Mouse (Mus musculus) naive thymus-derived CD4-positive, alpha-beta T cell, adult 2 months (primary cell): ENCODE data around the gene Myo9a.
"Not testable (repeated sequence)": the region's sequence is repeated elsewhere in the genome, so short reads cannot be mapped to it uniquely, and the experiment has no call there.

Experiments used
- DNase-seq: peaks from one replicate; pipeline ENCODE4 v3.0.0-alpha.2; 2011; ENCODE audit warnings: low read depth

Myo9a gene

DNA sequence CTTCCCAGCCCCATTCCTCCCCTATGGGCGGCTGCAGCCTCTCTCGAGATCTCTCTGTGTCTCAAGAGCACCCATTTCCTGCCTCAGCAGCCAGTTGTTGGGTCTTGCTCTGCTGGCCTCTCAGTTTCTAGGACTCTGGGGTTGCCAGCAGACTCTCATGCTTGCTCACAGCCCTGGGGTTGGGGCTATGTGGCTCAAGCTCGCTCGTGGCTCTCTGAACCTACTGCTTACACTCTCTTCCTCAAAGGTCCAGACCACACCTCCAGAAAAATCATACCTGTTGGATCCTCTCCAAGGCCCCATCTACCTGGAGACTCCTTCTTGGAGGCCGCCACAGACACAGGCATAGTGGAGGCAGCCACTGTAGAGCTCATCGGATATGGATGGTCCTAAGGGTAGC lies 198.8 kb downstream of the Myo9a start:
- DNase-seq = no peak

GRCm38 (mm10) chr9:59949981-59950380 lies 199.3 kb downstream of the Myo9a start:
- no peak for DNase-seq

DNA sequence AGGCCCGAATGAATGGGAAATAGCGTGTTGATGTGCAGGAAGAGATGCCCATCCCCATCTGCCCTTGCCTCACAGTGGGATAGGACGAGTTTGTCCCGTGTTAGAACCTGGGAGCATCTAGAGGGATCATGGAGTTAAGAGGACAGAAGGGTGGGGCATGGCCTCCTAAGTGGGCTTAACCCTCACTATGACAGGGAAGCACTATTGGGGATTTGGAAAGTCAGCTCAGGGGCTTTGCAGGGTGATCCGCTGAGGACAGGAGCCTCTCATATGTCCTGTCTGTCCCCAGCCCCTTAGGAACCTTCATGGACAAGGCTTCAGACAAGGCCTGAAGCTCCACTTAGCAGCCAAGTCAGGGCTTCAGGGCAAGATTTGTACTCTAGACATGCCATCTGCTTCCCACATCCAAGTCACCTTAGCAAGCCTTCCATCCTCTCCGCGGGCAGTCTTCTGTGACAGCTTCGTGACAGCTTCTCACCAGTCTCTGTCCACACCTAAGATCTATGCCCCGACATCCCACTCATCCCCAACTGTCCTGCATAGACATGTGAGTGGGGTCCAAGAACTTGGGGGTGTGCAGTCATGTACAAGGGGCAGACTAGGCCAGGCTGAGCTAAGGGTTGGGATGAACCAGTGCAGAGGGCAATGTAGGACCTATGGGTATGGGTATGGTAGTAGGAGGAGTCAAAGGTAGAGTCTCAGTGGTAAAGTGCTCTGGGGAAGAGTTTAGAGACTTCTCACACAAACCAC lies 200.5 kb downstream of the Myo9a start:
- no peak for DNase-seq

- DNase-seq = no peak
Measured at GRCm38 (mm10) chr9:59951943-59952342, 201.2 kb downstream of the Myo9a start.

DNA sequence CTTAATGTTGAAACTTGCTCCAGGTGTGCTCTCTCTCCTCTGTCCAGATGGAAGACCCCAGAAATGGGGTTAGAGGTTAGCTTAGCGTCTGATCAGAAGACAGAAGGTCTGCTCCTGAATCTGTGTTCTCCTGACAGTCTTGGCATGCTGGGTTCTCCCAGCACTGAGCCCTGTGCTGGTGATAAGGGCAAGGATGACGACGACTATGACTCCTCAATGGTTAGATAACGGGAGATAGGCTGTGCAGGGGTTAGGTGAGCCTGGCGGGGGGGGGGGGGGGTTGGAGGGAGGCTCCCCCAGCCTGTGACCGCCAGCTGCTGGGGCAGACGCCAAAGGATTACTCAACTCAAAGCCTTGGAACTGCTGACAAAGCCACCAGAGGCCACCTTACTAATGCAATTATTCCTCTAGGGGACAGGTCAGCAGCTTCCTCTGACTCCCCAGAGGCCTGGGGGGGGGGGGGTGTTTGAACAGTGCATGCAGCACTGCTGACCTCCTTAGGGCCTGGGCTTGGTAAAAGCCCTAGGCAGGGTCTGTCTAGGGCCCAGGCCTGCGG lies 201.9 kb downstream of the Myo9a start:
- DNase-seq = no peak

DNA sequence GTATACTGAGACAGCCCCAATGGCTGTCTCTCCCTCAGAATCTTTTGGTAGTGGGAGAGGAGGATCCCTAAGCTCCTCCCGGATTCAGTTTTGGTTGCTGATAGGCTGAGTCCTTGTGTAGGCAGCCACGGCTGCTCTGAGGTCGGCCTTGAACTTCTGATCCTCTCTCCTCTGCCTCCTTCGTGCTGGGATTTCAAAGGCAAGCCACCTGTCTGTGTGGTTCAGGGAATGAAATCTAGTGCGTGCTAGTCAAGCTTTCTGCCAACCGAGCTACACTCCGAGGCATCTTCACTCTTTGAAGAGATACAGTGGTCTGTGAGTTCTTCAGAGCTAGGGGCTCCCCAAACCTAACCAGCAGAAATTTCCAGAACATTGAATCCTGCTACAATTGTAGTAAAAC lies 202.9 kb downstream of the Myo9a start:
- DNase-seq = no peak

- DNase-seq = no peak
Measured at GRCm38 (mm10) chr9:59955199-59955598, 204.5 kb downstream of the Myo9a start.

DNA sequence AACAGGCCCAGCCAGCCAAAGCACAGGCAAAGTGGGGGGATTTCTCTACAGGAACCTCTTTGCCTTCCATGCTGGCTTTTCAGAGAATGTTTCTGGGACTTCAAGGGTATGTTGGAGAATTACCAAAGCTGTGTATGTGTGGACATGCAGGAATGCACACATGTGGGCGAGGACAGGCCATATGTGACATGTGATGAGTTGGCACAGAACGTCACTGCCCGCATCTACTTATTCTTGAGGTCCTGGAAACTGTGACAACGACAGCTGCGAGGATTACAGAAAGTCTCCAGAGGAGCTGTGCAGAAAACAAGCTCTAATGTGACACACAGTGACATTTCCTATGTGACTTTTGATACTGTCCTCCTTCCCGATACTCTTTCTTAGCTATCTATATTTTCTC lies 205.0 kb downstream of the Myo9a start:
- DNase-seq = no peak

DNA sequence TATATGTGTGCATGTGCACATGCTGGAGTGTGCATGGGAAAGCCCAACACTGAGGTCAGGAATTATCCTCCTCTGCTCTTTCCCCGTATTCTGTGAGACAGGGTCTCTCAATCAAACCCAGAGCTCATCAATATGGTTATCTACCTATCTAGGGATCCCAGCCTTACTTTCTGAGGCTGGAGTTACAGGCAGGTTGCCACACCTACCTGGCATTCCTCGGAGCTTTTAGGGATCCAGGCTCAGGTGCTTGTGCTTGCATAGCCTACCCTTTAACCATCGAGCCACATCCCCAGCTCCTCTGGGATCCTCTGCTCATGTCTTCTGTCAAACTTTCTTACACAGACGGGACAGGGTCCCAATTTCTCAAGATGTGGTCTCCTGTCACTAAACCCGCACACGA lies 205.8 kb downstream of the Myo9a start:
- no peak for DNase-seq

DNA sequence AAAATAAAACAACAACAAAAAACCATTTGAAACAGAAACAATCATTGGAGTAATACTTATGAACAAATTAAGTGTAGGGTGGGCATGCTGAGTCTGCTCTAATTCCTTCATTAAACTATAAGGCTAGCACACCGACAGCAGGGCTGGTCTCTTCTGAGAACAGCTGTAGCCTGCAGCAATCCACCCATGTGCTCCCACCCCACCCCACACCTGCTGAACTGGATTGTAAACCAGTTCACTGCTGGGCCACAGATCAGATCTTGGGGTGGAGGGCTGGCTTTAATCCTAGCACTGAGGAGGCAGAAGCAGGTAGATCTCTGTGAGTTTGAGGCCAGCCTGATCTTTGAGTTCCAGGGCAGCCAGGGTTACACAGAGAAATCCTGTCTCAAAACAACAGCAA lies 207.4 kb downstream of the Myo9a start:
- DNase-seq = not testable (repeated sequence)

DNA sequence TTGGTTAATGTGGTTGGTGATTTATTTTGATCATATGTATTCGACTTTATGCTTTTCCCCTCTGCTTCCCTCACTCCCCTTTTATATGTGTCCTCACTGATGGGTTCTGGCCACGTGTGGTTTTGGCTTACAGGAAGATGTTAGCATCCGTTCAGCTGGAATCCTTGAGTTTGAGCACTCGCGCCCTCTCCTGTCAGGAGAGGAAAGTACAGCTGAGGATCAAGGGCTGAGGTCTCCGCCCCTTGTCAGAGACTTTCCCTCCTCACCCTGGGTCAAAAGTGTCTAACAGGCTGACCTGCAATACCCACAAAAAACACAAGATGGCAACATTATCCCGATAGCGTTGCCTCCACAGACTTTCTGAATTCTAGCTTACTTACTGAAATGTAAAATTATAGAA lies 208.6 kb downstream of the Myo9a start:
- peak; percentile 98 for DNase-seq

DNA sequence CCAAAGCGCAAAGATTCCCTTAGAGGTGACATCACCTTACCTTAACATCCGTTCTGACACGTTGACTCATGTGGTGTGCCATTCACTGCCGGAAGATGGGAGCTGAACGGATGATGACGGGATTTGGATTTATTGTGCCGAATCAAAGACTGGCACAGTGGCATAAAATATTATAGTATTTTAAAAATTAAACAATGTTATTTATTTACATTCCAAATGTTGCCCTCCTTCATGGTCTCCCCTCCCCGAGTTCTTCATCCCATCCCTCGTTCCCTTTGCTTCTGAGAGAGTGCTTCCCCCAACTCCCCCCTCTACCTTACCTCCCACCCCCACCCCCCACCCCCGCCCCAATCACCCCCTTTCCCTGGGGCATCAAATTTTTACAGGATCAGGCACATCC lies 209.9 kb downstream of the Myo9a start, which contains the start of gene Nr2e3:
Gene Nr2e3, minus strand, starts transcription at position 101 of the 400 bp plus-strand sequence.
- DNase-seq = no peak

DNA sequence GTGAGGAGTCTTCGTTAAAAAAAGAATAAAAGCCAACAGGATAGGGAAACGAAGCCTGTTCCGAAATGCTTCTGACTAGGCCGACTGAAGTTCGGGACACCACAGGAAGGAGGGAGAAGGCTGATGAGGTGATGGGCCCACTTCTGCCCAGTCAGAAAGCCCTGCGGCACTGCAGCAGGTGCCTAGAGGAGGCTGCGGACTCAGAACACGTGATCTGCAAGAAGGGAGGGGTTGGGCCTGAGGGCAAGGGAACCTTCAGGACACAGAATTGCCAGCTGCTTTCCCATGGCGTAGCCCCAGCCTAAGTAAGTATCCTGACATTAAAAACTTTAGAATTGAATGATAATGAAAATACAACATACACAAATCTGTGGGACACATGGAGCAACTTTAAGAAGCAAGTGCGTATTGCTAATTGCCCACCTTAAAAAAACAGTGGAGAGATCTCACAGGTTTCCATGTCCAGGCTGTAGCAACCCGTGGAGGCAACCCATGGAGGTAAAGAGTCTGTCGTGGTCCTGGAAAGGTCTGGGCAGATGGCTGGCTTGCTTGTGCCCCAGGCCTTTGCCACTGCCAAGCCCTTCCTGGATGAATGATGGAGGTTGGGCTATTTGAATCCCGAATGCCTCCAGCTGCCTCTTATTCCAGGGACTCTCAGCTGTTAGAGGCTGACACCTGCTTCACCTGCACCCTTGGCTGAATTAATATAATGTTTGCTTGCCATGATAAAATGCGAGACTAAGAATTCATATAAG lies 210.7 kb downstream of the Myo9a start:
- DNase-seq = no peak

DNA sequence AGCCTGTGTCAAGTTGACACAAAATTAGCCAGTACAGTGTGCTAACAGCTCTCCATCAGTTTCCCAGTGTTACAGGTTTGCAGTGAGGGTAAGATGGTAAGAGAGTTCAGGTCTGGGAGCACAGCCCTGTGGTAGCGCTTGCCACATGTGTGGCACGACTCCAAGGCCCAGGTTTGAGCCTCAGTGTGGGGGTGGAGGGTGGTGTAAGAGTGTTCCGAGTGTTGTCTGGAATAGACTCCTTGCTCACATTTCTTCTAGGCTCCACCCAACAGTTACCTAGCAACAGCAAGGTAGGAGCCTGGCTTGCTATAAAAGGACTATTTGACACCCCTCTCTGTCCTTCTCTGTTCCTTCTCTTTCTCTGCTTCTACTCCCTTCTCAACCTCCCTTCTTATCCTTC lies 213.7 kb downstream of the Myo9a start:
- no peak for DNase-seq

- DNase-seq = no peak
Measured at GRCm38 (mm10) chr9:59965046-59965445, 214.3 kb downstream of the Myo9a start.

DNA sequence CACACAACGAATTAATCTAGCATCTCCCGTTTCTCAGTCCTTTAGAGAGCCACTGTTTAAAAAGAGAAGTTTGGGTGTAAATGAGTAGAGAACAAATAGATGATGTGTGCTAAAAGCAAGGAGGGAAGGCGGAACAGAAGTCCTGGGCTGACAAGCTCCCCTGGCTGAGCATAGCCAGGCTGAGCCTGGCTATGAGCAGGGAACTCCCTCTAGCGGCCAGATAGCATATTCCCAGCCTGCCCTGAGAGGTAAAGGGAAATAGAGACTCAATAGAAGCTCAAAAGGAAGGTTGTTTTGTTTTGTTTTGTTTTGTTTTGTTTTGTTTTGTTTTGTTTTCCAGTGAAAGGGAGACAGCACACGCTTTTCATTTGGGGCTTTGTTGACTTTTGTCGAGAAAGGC lies 218.7 kb downstream of the Myo9a start:
- peak; percentile 82 for DNase-seq

DNA sequence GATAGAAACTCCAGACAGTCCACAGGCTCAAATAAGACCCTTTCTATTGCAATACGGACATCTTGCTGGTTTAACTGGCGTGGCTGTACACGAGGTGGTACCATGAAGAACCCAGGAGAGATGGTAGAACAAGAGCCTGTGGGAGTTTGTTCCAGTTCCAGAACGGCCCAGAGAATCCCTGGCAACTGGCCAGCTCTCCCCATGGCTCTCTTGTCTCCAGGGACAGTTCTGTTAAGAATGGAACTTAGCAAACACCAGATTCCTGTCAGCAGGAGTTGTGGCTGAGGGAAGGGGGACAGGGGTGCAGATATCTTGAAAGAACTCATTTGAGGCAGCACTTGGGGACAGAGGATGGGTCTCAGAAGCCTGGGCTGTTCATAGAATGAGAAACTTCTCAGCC lies 220.6 kb downstream of the Myo9a start:
- no peak for DNase-seq
